Mouse (Mus musculus) forebrain, postnatal 0 days (tissue): ENCODE data around the gene Adgrg3. TPM values are rescaled to one million over a fixed set of nuclear protein-coding genes. Genes with fewer than 3 reads are reported as not detected.

ENCODE experiments used
- ATAC-seq: fragments of 200-750 bp; cut with Nextera tagmentation; 2 replicates; pipeline ENCODE4 v1.8.0; 2017; ENCODE audit warnings: mild to moderate bottlenecking, moderate library complexity
- DNase-seq: peaks from one replicate; pipeline ENCODE4 v3.0.0-alpha.2; 2015
- H3K27ac ChIP-seq: fragments of 300-500 bp; sonication (generic); 2 replicates; pipeline ENCODE4 v1.5.1; 2014; ENCODE audit warnings: low read depth, mild to moderate bottlenecking, antibody characterized with exemption, low read length, moderate library complexity, mixed read lengths
- H3K27me3 ChIP-seq: fragments of 300-500 bp; sonication (generic); 2 replicates; pipeline ENCODE4 v1.6.1; 2014; ENCODE audit warnings: mild to moderate bottlenecking, low read length, mixed read lengths; ENCODE audit not compliant: insufficient read depth
- H3K36me3 ChIP-seq: fragments of 300-500 bp; sonication (generic); 2 replicates; pipeline ENCODE4 v1.6.1; 2014; ENCODE audit warnings: mild to moderate bottlenecking, moderate library complexity; ENCODE audit not compliant: insufficient read depth
- H3K4me1 ChIP-seq: fragments of 300-500 bp; sonication (generic); 2 replicates; pipeline ENCODE4 v1.6.1; 2014; ENCODE audit warnings: antibody characterized with exemption; ENCODE audit not compliant: insufficient read depth
- H3K4me2 ChIP-seq: fragments of 300-500 bp; sonication (generic); 2 replicates; pipeline ENCODE4 v1.6.1; 2014; ENCODE audit warnings: low read depth, mild to moderate bottlenecking, moderate library complexity
- H3K4me3 ChIP-seq: fragments of 300-500 bp; sonication (generic); 2 replicates; pipeline ENCODE4 v1.5.1; 2014; ENCODE audit warnings: low read depth, low read length, mixed read lengths
- H3K9ac ChIP-seq: fragments of 300-500 bp; sonication (generic); 2 replicates; pipeline ENCODE4 v1.6.1; 2014; ENCODE audit warnings: mild to moderate bottlenecking
- H3K9me3 ChIP-seq: fragments of 300-500 bp; sonication (generic); 2 replicates; pipeline ENCODE4 v1.6.1; 2016; ENCODE audit warnings: low read length
- CTCF ChIP-seq: sonication (generic); IDR thresholded peaks from 2 replicates; pipeline ENCODE4 v1.5.1; 2016; ENCODE audit warnings: antibody characterized with exemption, control low read depth, low read depth
- WGBS: fragments of 180-500 bp; shearing (Covaris S2); extraction: QIAGEN DNeasy Blood & Tissue Kit; methylation state at CpG from one replicate; pipeline ENCODE4 v1.1.7; 2014; 5-methylcytosine and 5-hydroxymethylcytosine counted together
- polyA plus RNA-seq: library from polyadenylated mRNA; unstranded; fragments of >200 nt; fragmentation: Nextera tagmentation; extraction: Ambion mirVana; gene quantifications from 2 replicates; pipeline ENCODE4 v1.2.1, GENCODE M21; 2015
- total RNA-seq: library from RNA; depleted of rRNA; stranded (reverse); fragments of >200 nt; gene quantifications from 2 replicates; pipeline ENCODE4 v1.2.3, GENCODE M21; 2014

Gene Adgrg3
- total and polyA plus RNA-seq, 2 experiments from 2014 or later: 0.47 to 0.67 TPM

- H3K4me2 ChIP-seq: no peak overlapping the region
- whole genome bisulfite sequencing: 6% methylated on average over 7 of the region's 7 CpGs
- no peaks in the 10 kb centered on the region for H3K27me3 ChIP-seq
- H3K27ac ChIP-seq: peak overlapping the region; percentile 96
- H3K4me1 ChIP-seq: peaks cover 45% of the 10 kb centered on the region
- peak; percentile 99 for TF ChIP-seq CTCF
- DNase-seq (peak; percentile 88), ATAC-seq (peak; percentile 61)
- peaks cover 38% of the 10 kb centered on the region for H3K36me3 ChIP-seq
- H3K4me3 ChIP-seq: no peak overlapping the region
- H3K9me3 ChIP-seq: no peaks in the 10 kb centered on the region
- H3K9ac ChIP-seq: no peak overlapping the region
Observed at GRCm38 (mm10) chr8:95001655-95002054, 15.8 kb upstream of the Adgrg3 start.

GRCm38 (mm10) chr8:95002089-95002655, 15.3 kb upstream of the Adgrg3 start:
- H3K4me3 ChIP-seq: no peak overlapping the region
- no peaks in the 10 kb centered on the region for H3K9me3 ChIP-seq
- H3K4me1 ChIP-seq: peaks cover 40% of the 10 kb centered on the region
- TF ChIP-seq CTCF: no peak
- H3K9ac ChIP-seq: no peak overlapping the region
- no peak overlapping the region for H3K4me2 ChIP-seq
- H3K27ac ChIP-seq: no peak overlapping the region
- DNase-seq: no peak
- 69% methylated on average over 8 of the region's 8 CpGs for WGBS
- 0 out of 2 replicates have a peak, but pooled peaks have one; percentile 0 for ATAC-seq
- H3K36me3 ChIP-seq: peaks cover 43% of the 10 kb centered on the region
- H3K27me3 ChIP-seq: no peaks in the 10 kb centered on the region

- 90% methylated on average over 15 of the region's 15 CpGs for WGBS
- H3K27ac ChIP-seq: no peak overlapping the region
- no peak overlapping the region for H3K4me3 ChIP-seq
- H3K9ac ChIP-seq: no peak overlapping the region
- no peaks in the 10 kb centered on the region for H3K4me1 ChIP-seq
- peaks cover 83% of the 10 kb centered on the region for H3K36me3 ChIP-seq
- no peak overlapping the region for H3K4me2 ChIP-seq
- H3K27me3 ChIP-seq: no peaks in the 10 kb centered on the region
- no peak for TF ChIP-seq CTCF
- DNase-seq (no peak), ATAC-seq (no peak)
- H3K9me3 ChIP-seq: no peaks in the 10 kb centered on the region
Observed at GRCm38 (mm10) chr8:95012442-95012919, 5.0 kb upstream of the Adgrg3 start.

GRCm38 (mm10) chr8:95015866-95016265, 1.6 kb upstream of the Adgrg3 start:
- no peaks in the 10 kb centered on the region for H3K9me3 ChIP-seq
- H3K27me3 ChIP-seq: no peaks in the 10 kb centered on the region
- H3K9ac ChIP-seq: no peak overlapping the region
- no peaks in the 10 kb centered on the region for H3K4me1 ChIP-seq
- peaks cover 51% of the 10 kb centered on the region for H3K36me3 ChIP-seq
- no peak overlapping the region for H3K4me3 ChIP-seq
- TF ChIP-seq CTCF: no peak
- 79% methylated on average over 4 of the region's 4 CpGs for WGBS
- DNase-seq: no peak
- ATAC-seq: no peak
- H3K27ac ChIP-seq: no peak overlapping the region
- no peak overlapping the region for H3K4me2 ChIP-seq

GRCm38 (mm10) chr8:95016684-95017083, 808 bp upstream of the Adgrg3 start:
- WGBS: 70% methylated on average over 4 of the region's 4 CpGs
- TF ChIP-seq CTCF: no peak
- no peaks in the 10 kb centered on the region for H3K4me1 ChIP-seq
- no peak overlapping the region for H3K27ac ChIP-seq
- no peaks in the 10 kb centered on the region for H3K9me3 ChIP-seq
- H3K9ac ChIP-seq: no peak overlapping the region
- H3K36me3 ChIP-seq: peaks cover 42% of the 10 kb centered on the region
- no peaks in the 10 kb centered on the region for H3K27me3 ChIP-seq
- H3K4me3 ChIP-seq: no peak overlapping the region
- ATAC-seq (no peak), DNase-seq (no peak)
- no peak overlapping the region for H3K4me2 ChIP-seq

GRCm38 (mm10) chr8:95017969-95018635, 610 bp downstream of the Adgrg3 start:
- WGBS: 90% methylated on average over 9 of the region's 9 CpGs
- DNase-seq (no peak), ATAC-seq (no peak)

GRCm38 (mm10) chr8:95020293-95020777, 2.8 kb downstream of the Adgrg3 start:
- Histone ChIP-seq H3K9me3 (no peaks in the 10 kb centered on the region), H3K9ac (no peak overlapping the region), H3K4me2 (no peak overlapping the region), H3K27ac (no peak overlapping the region), H3K36me3 (peaks cover 7% of the 10 kb centered on the region; the same call in 1 of the 2 replicates), H3K4me1 (no peaks in the 10 kb centered on the region), H3K4me3 (no peak overlapping the region), H3K27me3 (no peaks in the 10 kb centered on the region)
- no peak for TF ChIP-seq CTCF
- 73% methylated on average over 12 of the region's 12 CpGs for WGBS
- ATAC-seq (no peak), DNase-seq (no peak)

More at GRCm38 (mm10) chr8:95017969-95018635, 610 bp downstream of the Adgrg3 start:
- no peak for TF ChIP-seq CTCF
- no peak overlapping the region for H3K4me3 ChIP-seq
- no peaks in the 10 kb centered on the region for H3K4me1 ChIP-seq
- no peak overlapping the region for H3K9ac ChIP-seq
- no peak overlapping the region for H3K27ac ChIP-seq
- no peaks in the 10 kb centered on the region for H3K27me3 ChIP-seq
- H3K9me3 ChIP-seq: no peaks in the 10 kb centered on the region
- peaks cover 28% of the 10 kb centered on the region for H3K36me3 ChIP-seq
- no peak overlapping the region for H3K4me2 ChIP-seq
